Mouse (Mus musculus) myocyte (in vitro differentiated cells): ENCODE measurements at regions not wholly inside any gene's neighbourhood (a gene's known extent, or its start where the extent isn't known, plus 50 kb on each side); places are given as distances from the start of the nearest gene placed in this dataset.

Experiments
- H3K27me3 ChIP-seq: one replicate; pipeline ENCODE4 v1.6.1; 2011; ENCODE audit not compliant: control insufficient read depth, insufficient read depth, insufficient read length
- H3K36me3 ChIP-seq: one replicate; pipeline ENCODE4 v1.6.1; 2011; ENCODE audit not compliant: control insufficient read depth, insufficient read depth
- H3K4me2 ChIP-seq: one replicate; pipeline ENCODE4 v1.6.1; 2011; ENCODE audit warnings: low read depth, control low read depth
- H3K4me3 ChIP-seq: one replicate; pipeline ENCODE4 v1.5.1; 2011; ENCODE audit warnings: mild to moderate bottlenecking, control low read depth, moderate library complexity
- H3K79me2 ChIP-seq: one replicate; pipeline ENCODE4 v1.6.1; 2011; ENCODE audit not compliant: control insufficient read depth, insufficient read depth
- H3ac ChIP-seq: one replicate; pipeline ENCODE4 v1.6.1; 2011; ENCODE audit not compliant: control insufficient read depth, insufficient read length
- CEBPB ChIP-seq: IDR thresholded peaks from 2 replicates; pipeline ENCODE4 v1.6.1; 2011; ENCODE audit warnings: mild to moderate bottlenecking, moderate library complexity; ENCODE audit not compliant: poor library complexity, insufficient read depth, severe bottlenecking
- E2F4 ChIP-seq: IDR thresholded peaks from one replicate; pipeline ENCODE4 v1.6.1; 2011; ENCODE audit warnings: mild to moderate bottlenecking, control low read depth, moderate library complexity; ENCODE audit not compliant: insufficient read depth
- MAX ChIP-seq: IDR thresholded peaks from one replicate; pipeline ENCODE4 v1.6.1; 2011; ENCODE audit warnings: low read depth, mild to moderate bottlenecking, control low read depth
- MYOD1 ChIP-seq, 3 experiments: IDR thresholded peaks; one replicate each; pipeline ENCODE4 v1.6.1; 2011; ENCODE audit warnings: control low read depth in 2 of 3, low read depth in 2 of 3, mild to moderate bottlenecking in 2 of 3, moderate library complexity in 1 of 3; ENCODE audit not compliant: insufficient read length in 2 of 3, control insufficient read depth in 1 of 3
- MYOG ChIP-seq, 3 experiments: IDR thresholded peaks; one replicate each; pipeline ENCODE4 v1.6.1; 2011; ENCODE audit warnings: control low read depth in 2 of 3, low read depth in 2 of 3, mild to moderate bottlenecking in 2 of 3; ENCODE audit not compliant: insufficient read length in 2 of 3, control insufficient read depth in 1 of 3, insufficient read depth in 1 of 3
- POLR2A ChIP-seq: IDR thresholded peaks from one replicate; pipeline ENCODE4 v1.6.1; 2011; ENCODE audit warnings: low read depth, mild to moderate bottlenecking, control low read depth, moderate library complexity; ENCODE audit not compliant: insufficient read length
- POLR2AphosphoS2 ChIP-seq: IDR thresholded peaks from one replicate; pipeline ENCODE4 v1.6.1; 2011; ENCODE audit warnings: low read depth, control low read depth; ENCODE audit not compliant: insufficient read length
- REST ChIP-seq: IDR thresholded peaks from one replicate; pipeline ENCODE4 v1.6.1; 2011; ENCODE audit warnings: mild to moderate bottlenecking, control low read depth, moderate library complexity; ENCODE audit not compliant: insufficient read depth, insufficient read length
- SRF ChIP-seq: IDR thresholded peaks from one replicate; pipeline ENCODE4 v1.6.1; 2011; ENCODE audit warnings: low read depth; ENCODE audit not compliant: control insufficient read depth, insufficient read length
- TCF12 ChIP-seq: IDR thresholded peaks from one replicate; pipeline ENCODE4 v1.6.1; 2011; ENCODE audit warnings: mild to moderate bottlenecking, control low read depth; ENCODE audit not compliant: poor library complexity, insufficient read depth, severe bottlenecking
- TCF3 ChIP-seq: IDR thresholded peaks from one replicate; pipeline ENCODE4 v1.6.1; 2011; ENCODE audit warnings: low read depth, control low read depth; ENCODE audit not compliant: insufficient read length
- USF1 ChIP-seq: IDR thresholded peaks from one replicate; pipeline ENCODE4 v1.6.1; 2011; ENCODE audit warnings: low read depth, mild to moderate bottlenecking, control low read depth, moderate library complexity

- TF ChIP-seq E2F4, result no peak
- no peak for TF ChIP-seq MYOG (IDR thresholded peaks at IDR 0.05; ENCODE audit: control insufficient read depth in 1 of 3, insufficient read depth in 1 of 3, insufficient read length in 2 of 3, low read depth in 2 of 3)
- TF ChIP-seq MAX, result no peak
- no peak for TF ChIP-seq USF1
Measured at GRCm38 (mm10) chr3:59451084-59451483, 106.9 kb upstream of the Igsf10 start.

GRCm38 (mm10) chr3:59423621-59424020, 79.4 kb upstream of the Igsf10 start:
- H3K79me2 ChIP-seq, result no peaks in the 10 kb centered on the region
- H3K36me3 ChIP-seq, result no peaks in the 10 kb centered on the region
- H3K4me2 ChIP-seq, result no peak overlapping the region
- TF ChIP-seq MAX (no peak), SRF (no peak), MYOG (IDR thresholded peaks at IDR 0.05; ENCODE audit: control insufficient read depth in 1 of 3, insufficient read depth in 1 of 3, insufficient read length in 2 of 3, low read depth in 2 of 3) (no peak), REST (no peak), E2F4 (no peak), CEBPB (no peak), POLR2A (no peak), USF1 (no peak), TCF12 (no peak), MYOD1 (IDR thresholded peaks at IDR 0.05; ENCODE audit: control insufficient read depth in 1 of 3, insufficient read length in 2 of 3, low read depth in 2 of 3) (no peak), TCF3 (no peak), POLR2AphosphoS2 (no peak)
- no peaks in the 10 kb centered on the region for H3K27me3 ChIP-seq
- no peak overlapping the region for H3ac ChIP-seq
- H3K4me3 ChIP-seq, result no peak overlapping the region

More at GRCm38 (mm10) chr3:59451084-59451483, 106.9 kb upstream of the Igsf10 start:
- Histone ChIP-seq H3K4me3 (no peak overlapping the region), H3K36me3 (no peaks in the 10 kb centered on the region), H3K4me2 (no peak overlapping the region), H3K79me2 (no peaks in the 10 kb centered on the region), H3ac (no peak overlapping the region), H3K27me3 (no peaks in the 10 kb centered on the region)

- H3K79me2 ChIP-seq, result no peaks in the 10 kb centered on the region
- no peaks in the 10 kb centered on the region for H3K27me3 ChIP-seq
- no peak overlapping the region for H3ac ChIP-seq
- H3K4me2 ChIP-seq, result no peak overlapping the region
- no peaks in the 10 kb centered on the region for H3K36me3 ChIP-seq
- no peak for TF ChIP-seq POLR2AphosphoS2
- no peak overlapping the region for H3K4me3 ChIP-seq
Measured at GRCm38 (mm10) chr3:59409131-59409530, 64.9 kb upstream of the Igsf10 start.

GRCm38 (mm10) chr3:59406035-59406434, 61.8 kb upstream of the Igsf10 start:
- no peak overlapping the region for H3ac ChIP-seq
- no peaks in the 10 kb centered on the region for H3K36me3 ChIP-seq
- no peaks in the 10 kb centered on the region for H3K27me3 ChIP-seq
- TF ChIP-seq POLR2A, result no peak
- no peak for TF ChIP-seq CEBPB
- no peak for TF ChIP-seq USF1
- no peak for TF ChIP-seq TCF3
- H3K79me2 ChIP-seq, result no peaks in the 10 kb centered on the region
- H3K4me3 ChIP-seq, result no peak overlapping the region
- no peak overlapping the region for H3K4me2 ChIP-seq

GRCm38 (mm10) chr3:59401856-59402255, 57.7 kb upstream of the Igsf10 start:
- no peaks in the 10 kb centered on the region for H3K36me3 ChIP-seq
- no peak overlapping the region for H3ac ChIP-seq
- no peaks in the 10 kb centered on the region for H3K79me2 ChIP-seq
- H3K4me3 ChIP-seq, result no peak overlapping the region
- H3K27me3 ChIP-seq, result no peaks in the 10 kb centered on the region
- no peak overlapping the region for H3K4me2 ChIP-seq
- TF ChIP-seq MAX (no peak), CEBPB (0 out of 2 replicates have a peak, but pooled peaks have one; percentile 21), MYOD1 (IDR thresholded peaks at IDR 0.05; ENCODE audit: control insufficient read depth in 1 of 3, insufficient read length in 2 of 3, low read depth in 2 of 3) (no peak), REST (no peak), MYOG (IDR thresholded peaks at IDR 0.05; ENCODE audit: control insufficient read depth in 1 of 3, insufficient read depth in 1 of 3, insufficient read length in 2 of 3, low read depth in 2 of 3) (no peak)

GRCm38 (mm10) chr3:59401425-59401824, 57.2 kb upstream of the Igsf10 start:
- Histone ChIP-seq H3K36me3 (no peaks in the 10 kb centered on the region), H3ac (no peak overlapping the region), H3K27me3 (no peaks in the 10 kb centered on the region), H3K4me3 (no peak overlapping the region), H3K4me2 (no peak overlapping the region), H3K79me2 (no peaks in the 10 kb centered on the region)
- TF ChIP-seq POLR2AphosphoS2 (no peak), TCF12 (no peak), TCF3 (no peak), REST (no peak), MAX (no peak), CEBPB (no peak), MYOD1 (IDR thresholded peaks at IDR 0.05; ENCODE audit: control insufficient read depth in 1 of 3, insufficient read length in 2 of 3, low read depth in 2 of 3) (no peak), MYOG (IDR thresholded peaks at IDR 0.05; ENCODE audit: control insufficient read depth in 1 of 3, insufficient read depth in 1 of 3, insufficient read length in 2 of 3, low read depth in 2 of 3) (no peak), E2F4 (no peak), POLR2A (no peak), USF1 (no peak), SRF (no peak)
